Mouse (Mus musculus) heart, adult 10 weeks (tissue): ENCODE measurements around the gene Lypd3. TPM values are rescaled to one million over a fixed set of nuclear protein-coding genes. Genes with fewer than 3 reads are reported as not detected.

Experiments used
- polyA plus RNA-seq: library from polyadenylated mRNA; stranded (reverse); fragments of 350-450 nt; fragmentation: Illumina TruSeq; extraction: RNeasy Lipid Tissue Mini Kit (QIAGEN cat#74804); gene quantifications from one replicate; pipeline ENCODE4 v1.2.3, GENCODE M21; 2014; ENCODE audit warnings: low read depth, low replicate concordance

Lypd3 gene
- polyA plus RNA-seq: not detected

GRCm38 (mm10) chr7:24636264-24636663 lies at the start of gene Lypd3:
Gene Lypd3 (plus strand): TSS chr7:24636550.

GRCm38 (mm10) chr7:24587330-24588105 lies 48.8 kb upstream of the Lypd3 start, which contains the start of the genes Ethe1 and Zfp575:
Gene Ethe1 (plus strand): TSS chr7:24587543.
Gene Zfp575 (minus strand): TSS chr7:24587641.

GRCm38 (mm10) chr7:24610144-24610878 lies 26.0 kb upstream of the Lypd3 start, which contains the start of gene Phldb3:
Gene Phldb3 (plus strand): TSS chr7:24610763.

GRCm38 (mm10) chr7:24676575-24676974 lies 40.2 kb downstream of the Lypd3 start, which contains the start of gene Tex101:
Gene Tex101 (minus strand): TSS chr7:24676675.

Other genes with a start within 250 kb of the Lypd3 start
- 12.3 TPM for gene Smg9, start 236.9 kb upstream of the Lypd3 start, polyA plus RNA-seq
- not detected for gene Irgc1, start 184.3 kb upstream of the Lypd3 start, polyA plus RNA-seq
- gene Plaur, start 174.1 kb upstream of the Lypd3 start, polyA plus RNA-seq: 4.3 TPM
- gene Cadm4, start 154.5 kb upstream of the Lypd3 start, polyA plus RNA-seq: 12.1 TPM
- 12.5 TPM for gene Zfp428, start 129.5 kb upstream of the Lypd3 start, polyA plus RNA-seq
- gene AC161166.1, start 124.1 kb upstream of the Lypd3 start, polyA plus RNA-seq: not detected
- 12.9 TPM for gene Irgq, start 105.9 kb upstream of the Lypd3 start, polyA plus RNA-seq
- gene Pinlyp, start 90.4 kb upstream of the Lypd3 start, polyA plus RNA-seq: not detected
- 29.0 TPM for gene Xrcc1, start 90.3 kb upstream of the Lypd3 start, polyA plus RNA-seq
- gene Ethe1, start 49.0 kb upstream of the Lypd3 start, polyA plus RNA-seq: 32.6 TPM
- gene Zfp575, start 48.9 kb upstream of the Lypd3 start, polyA plus RNA-seq: not detected
- gene Phldb3, start 25.8 kb upstream of the Lypd3 start, polyA plus RNA-seq: not detected
- gene Tex101, start 40.1 kb downstream of the Lypd3 start, polyA plus RNA-seq: not detected
- gene BC049730, start 72.7 kb downstream of the Lypd3 start, polyA plus RNA-seq: not detected
- gene Gm4763, start 90.4 kb downstream of the Lypd3 start, polyA plus RNA-seq: not detected
- gene Cd177, start 123.8 kb downstream of the Lypd3 start, polyA plus RNA-seq: not detected
- gene Ceacam10, start 140.7 kb downstream of the Lypd3 start, polyA plus RNA-seq: not detected
- gene Gm9844, start 225.7 kb downstream of the Lypd3 start, polyA plus RNA-seq: 1.5 TPM
- gene Lypd4, start 233.4 kb downstream of the Lypd3 start, polyA plus RNA-seq: not detected
- gene Dmrtc2, start 233.5 kb downstream of the Lypd3 start, polyA plus RNA-seq: not detected
- 531 TPM for gene Rps19, start 247.8 kb downstream of the Lypd3 start, polyA plus RNA-seq